Mouse (Mus musculus): ENCODE data around the gene Efl1.

GRCm38 (mm10) chr7:82691021-82691738, 42.8 kb downstream of the Efl1 start:
- no peak for TF ChIP-seq POLR2A (IDR thresholded peaks at IDR 0.05; ENCODE audit: borderline replicate concordance, extremely low read depth, low read depth, low read length)
- no peak for TF ChIP-seq CTCF (IDR thresholded peaks at IDR 0.05; ENCODE audit: insufficient read depth, low read length)
